Mouse (Mus musculus) intestine, embryonic 14.5 days (tissue): Measurements from ENCODE around the gene Olfr376. TPM values are rescaled to one million over a fixed set of nuclear protein-coding genes. Genes with fewer than 3 reads are reported as not detected.

ENCODE experiments used
- ATAC-seq: fragments of 200-750 bp; cut with Nextera tagmentation; replicated peaks from 2 replicates; pipeline ENCODE4 v1.8.0; 2017; ENCODE audit warnings: low read depth, moderate number of reproducible peaks, moderate TSS enrichment, moderate library complexity; ENCODE audit not compliant: low FRiP score, low TSS enrichment
- DNase-seq: peaks from one replicate; pipeline ENCODE4 v3.0.0-alpha.2; 2018; ENCODE audit warnings: low spot score
- H3K27ac ChIP-seq: fragments of 300-500 bp; sonication (generic); 2 replicates; pipeline ENCODE4 v1.5.1; 2014; ENCODE audit warnings: low read depth, mild to moderate bottlenecking, control low read depth
- H3K27me3 ChIP-seq: fragments of 300-500 bp; sonication (generic); replicated peaks from 2 replicates; pipeline ENCODE4 v1.6.1; 2014; ENCODE audit warnings: low read length, control low read depth; ENCODE audit not compliant: control insufficient read depth, insufficient read depth
- H3K36me3 ChIP-seq: fragments of 300-500 bp; sonication (generic); 2 replicates; pipeline ENCODE4 v1.6.1; 2014; ENCODE audit warnings: low read length, control low read depth; ENCODE audit not compliant: control insufficient read depth, insufficient read depth
- H3K4me1 ChIP-seq: fragments of 300-500 bp; sonication (generic); replicated peaks from 2 replicates; pipeline ENCODE4 v1.6.1; 2014; ENCODE audit warnings: low read length, control low read depth, mixed read lengths; ENCODE audit not compliant: control insufficient read depth, insufficient read depth
- H3K4me2 ChIP-seq: fragments of 300-500 bp; sonication (generic); 2 replicates; pipeline ENCODE4 v1.6.1; 2014; ENCODE audit warnings: low read length
- H3K4me3 ChIP-seq: fragments of 300-500 bp; sonication (generic); 2 replicates; pipeline ENCODE4 v1.5.1; 2014; ENCODE audit warnings: low read depth, low read length, control low read depth, mixed read lengths
- H3K9ac ChIP-seq: fragments of 300-500 bp; sonication (generic); 2 replicates; pipeline ENCODE4 v1.6.1; 2014; ENCODE audit warnings: mild to moderate bottlenecking, low read length
- H3K9me3 ChIP-seq: fragments of 300-500 bp; sonication (generic); 2 replicates; pipeline ENCODE4 v1.6.1; 2016; ENCODE audit warnings: low read length, control low read depth; ENCODE audit not compliant: control insufficient read depth
- WGBS: fragments of 180-500 bp; shearing (Covaris S2); extraction: QIAGEN DNeasy Blood & Tissue Kit; methylation state at CpG from one replicate; pipeline ENCODE4 v1.1.7; 2014; 5-methylcytosine and 5-hydroxymethylcytosine counted together
- polyA plus RNA-seq: library from polyadenylated mRNA; unstranded; fragments of >200 nt; fragmentation: Nextera tagmentation; extraction: Ambion mirVana; gene quantifications from 2 replicates; pipeline ENCODE4 v1.2.1, GENCODE M21; 2014

Olfr376 gene
- polyA plus RNA-seq, 1 experiment from 2014 or later: not detected

GRCm38 (mm10) chr11:73395374-73395773, 24.3 kb downstream of the Olfr376 start:
- 60% methylated on average over 4 of the region's 4 CpGs for WGBS
- ATAC-seq: no peak
- no peak overlapping the region for H3K4me2 ChIP-seq

GRCm38 (mm10) chr11:73399514-73399913, 28.5 kb downstream of the Olfr376 start, which contains the start of gene Olfr1:
Gene Olfr1, minus strand, starts transcription at chr11:73399614.
- ATAC-seq (no peak), DNase-seq (no peak)
- Histone ChIP-seq H3K9ac (no peak within 1 kb of the TSS), H3K4me2 (no peak within 1 kb of the TSS), H3K4me3 (no peak within 1 kb of the TSS), H3K27ac (no peak within 1 kb of the TSS), H3K36me3 (no peaks in the 10 kb centered on the region), H3K9me3 (no peaks in the 10 kb centered on the region), H3K27me3 (no peaks in the 10 kb centered on the region), H3K4me1 (no peaks in the 10 kb centered on the region)

More at GRCm38 (mm10) chr11:73395374-73395773, 24.3 kb downstream of the Olfr376 start:
- no peaks in the 10 kb centered on the region for H3K4me1 ChIP-seq
- H3K27me3 ChIP-seq: no peaks in the 10 kb centered on the region
- no peaks in the 10 kb centered on the region for H3K9me3 ChIP-seq
- no peak overlapping the region for H3K4me3 ChIP-seq
- no peak for DNase-seq
- no peak overlapping the region for H3K27ac ChIP-seq
- no peaks in the 10 kb centered on the region for H3K36me3 ChIP-seq
- no peak overlapping the region for H3K9ac ChIP-seq

Other genes starting within 250 kb of the Olfr376 start
- gene Haspin, start 233.0 kb upstream of the Olfr376 start, polyA plus RNA-seq: 16.0 and 16.3 TPM in 2 replicates
- 0.07 TPM in 1 of 2 replicates, not detected in the other for gene P2rx5, start 210.8 kb upstream of the Olfr376 start, polyA plus RNA-seq
- 123 and 130 TPM in 2 replicates for gene Emc6, start 194.2 kb upstream of the Olfr376 start, polyA plus RNA-seq
- gene Tax1bp3, start 194.2 kb upstream of the Olfr376 start, polyA plus RNA-seq: 233 and 258 TPM in 2 replicates
- gene Ctns, start 172.2 kb upstream of the Olfr376 start, polyA plus RNA-seq: 15.6 and 17.0 TPM in 2 replicates
- gene Shpk, start 171.8 kb upstream of the Olfr376 start, polyA plus RNA-seq: 1.1 and 1.2 TPM in 2 replicates
- gene Trpv1, start 137.0 kb upstream of the Olfr376 start, polyA plus RNA-seq: 0.07 TPM in 1 of 2 replicates, not detected in the other
- gene Trpv3, start 103.9 kb upstream of the Olfr376 start, polyA plus RNA-seq: 0.08 and 0.15 TPM in 2 replicates
- 0.38 TPM in 2 replicates for gene Aspa, start 41.6 kb upstream of the Olfr376 start, polyA plus RNA-seq
- not detected in 2 replicates for gene Gm49340, start 41.5 kb upstream of the Olfr376 start, polyA plus RNA-seq
- gene Spata22, start 41.5 kb upstream of the Olfr376 start, polyA plus RNA-seq: not detected in 2 replicates
- not detected in 2 replicates for gene Olfr20, start 20.5 kb upstream of the Olfr376 start, polyA plus RNA-seq
- not detected in 2 replicates for gene Olfr1, start 28.4 kb downstream of the Olfr376 start, polyA plus RNA-seq
- not detected in 2 replicates for gene Olfr378, start 57.2 kb downstream of the Olfr376 start, polyA plus RNA-seq
- not detected in 2 replicates for gene Olfr380, start 86.3 kb downstream of the Olfr376 start, polyA plus RNA-seq
- not detected in 2 replicates for gene Olfr381, start 120.4 kb downstream of the Olfr376 start, polyA plus RNA-seq
- gene Olfr382, start 146.0 kb downstream of the Olfr376 start, polyA plus RNA-seq: not detected in 2 replicates
- gene Olfr385, start 221.8 kb downstream of the Olfr376 start, polyA plus RNA-seq: not detected in 2 replicates
- gene Olfr384, start 227.3 kb downstream of the Olfr376 start, polyA plus RNA-seq: not detected in 2 replicates